Mouse (Mus musculus) brain, embryonic 14.5 days (tissue): Measurements from ENCODE around the gene Bmpr1a.

Experiments
- CTCF ChIP-seq: fragments of 200-500 bp; IDR thresholded peaks from 2 replicates; pipeline ENCODE4 v1.5.1; 2012; ENCODE audit warnings: inconsistent platforms, mild to moderate bottlenecking, moderate library complexity, borderline replicate concordance; ENCODE audit not compliant: insufficient read depth, insufficient read length; ENCODE audit errors: extremely low read depth
- POLR2A ChIP-seq: fragments of 200-500 bp; IDR thresholded peaks from 2 replicates; pipeline ENCODE4 v1.6.1; 2012; ENCODE audit warnings: mild to moderate bottlenecking, inconsistent platforms, borderline replicate concordance; ENCODE audit not compliant: poor library complexity, insufficient read depth, insufficient read length, severe bottlenecking; ENCODE audit errors: extremely low read depth

GRCm38 (mm10) chr14:34397871-34398270, 105.3 kb downstream of the Bmpr1a start:
- TF ChIP-seq CTCF = no peak
- no peak for TF ChIP-seq POLR2A
